8 mouse cellular contexts compared by ENCODE assay signal in the genomic region with DNA sequence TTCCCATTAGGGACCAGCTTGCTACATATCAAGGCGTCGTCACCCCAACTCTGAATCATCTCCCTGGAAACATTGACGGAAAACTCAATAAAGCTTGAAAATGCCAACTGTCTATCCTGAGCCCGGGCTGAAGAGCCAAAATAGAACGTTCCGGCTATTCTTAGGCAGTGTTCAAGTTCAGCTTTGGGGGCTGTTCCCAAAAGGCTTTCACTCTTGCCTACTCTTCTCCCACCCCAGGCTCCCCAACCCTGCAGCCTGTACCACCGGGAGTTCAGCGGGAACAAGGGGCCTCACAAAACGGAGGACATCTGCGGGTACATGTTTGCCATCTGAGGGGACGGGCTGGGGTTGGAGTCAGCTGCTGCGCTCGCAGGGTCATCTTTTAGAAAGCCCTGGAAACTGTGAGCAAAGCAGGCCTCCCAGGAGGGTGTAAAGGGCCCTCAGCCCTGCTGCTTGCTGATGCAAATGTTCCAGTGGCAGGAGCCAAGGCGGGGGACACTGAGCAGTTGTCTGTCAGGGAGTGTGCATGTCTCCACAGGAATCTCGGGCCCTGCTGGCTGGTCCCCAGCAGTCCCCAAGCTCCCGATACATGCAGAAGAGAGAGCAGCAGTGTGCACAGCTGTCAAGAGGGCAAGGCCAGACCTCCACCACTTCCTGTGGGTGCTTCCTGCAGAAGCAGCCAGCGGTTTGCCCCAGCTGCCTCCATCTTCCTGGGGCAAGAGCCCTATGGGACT.
DNase-seq lines count a peak whose midpoint lies in the region; ATAC-seq and TF ChIP-seq lines count a peak whose summit lies in the region.
"Had no signal": no experiment of that assay in that cellular context is flagged by ENCODE, and none has a peak within 500 bp of the region (broad histone marks: within the 10 kb centered on the region; RNA-seq: fewer than 3 reads in every experiment).

No protein-coding gene starts in this region.

- no peak for TF ChIP-seq POLR2A in small intestine, adult 2 months (IDR thresholded peaks at IDR 0.05; ENCODE audit: low read depth, low read length)

- H3K4me3 ChIP-seq in left cerebral cortex, adult 2 months, result no peak overlapping the region
- H3K4me3 ChIP-seq in small intestine, adult 2 months (ENCODE audit: low read depth, low read length), result no peak overlapping the region
- H3K4me3 ChIP-seq: midbrain, embryonic 12.5 days had no signal

- H3K36me3 ChIP-seq in small intestine, adult 2 months (ENCODE audit: control insufficient read depth, insufficient read depth, low read length), result no peaks in the 10 kb centered on the region

- peak; percentile 43 to 46 for DNase-seq in left cerebral cortex, adult 2 months (ENCODE audit: extremely low spot score in 1 of 2, low spot score in 2 of 2)
- no peak for DNase-seq in left cerebral cortex, adult 11 months (ENCODE audit: low spot score)
- peak; percentile 38 to 57 for DNase-seq in layer of hippocampus, postnatal 10 days (ENCODE audit: low spot score in 2 of 2)
- DNase-seq in ovary, postnatal 14 days (ENCODE audit: low spot score), result no peak

- TF ChIP-seq CTCF in left cerebral cortex, adult 2 months (IDR thresholded peaks at IDR 0.05), result no peak
- no peak for TF ChIP-seq CTCF in small intestine, adult 2 months (IDR thresholded peaks at IDR 0.05; ENCODE audit: extremely low read depth, insufficient read length, insufficient replicate concordance, low read depth, low read length)

- H3K4me1 ChIP-seq in small intestine, adult 2 months (ENCODE audit: control insufficient read depth, insufficient read depth, insufficient read length, low read length), result peaks cover 8% of the 10 kb centered on the region

- peak overlapping the region; percentile 13 for H3K27ac ChIP-seq in left cerebral cortex, adult 2 months
- 0 out of 2 replicates have a peak overlapping the region, but pooled peaks have one; percentile 2 for H3K27ac ChIP-seq in small intestine, adult 2 months (ENCODE audit: insufficient read depth, low read depth, low read length)
- H3K27ac ChIP-seq: midbrain, embryonic 12.5 days had no signal

- 79% methylated on average over 17 of the region's 17 CpGs for WGBS in small intestine, adult 2 months

- H3K27me3 ChIP-seq in small intestine, adult 2 months (ENCODE audit: control insufficient read depth, insufficient read depth, low read length), result no peaks in the 10 kb centered on the region
- H3K27me3 ChIP-seq: midbrain, embryonic 12.5 days had no signal

- peak; percentile 90 for ATAC-seq in common myeloid progenitor, adult 5-6 weeks (replicated peaks; ENCODE audit: low read depth, poor library complexity, severe bottlenecking)
- no peak for ATAC-seq in cerebellum, adult (ENCODE audit: insufficient number of reproducible peaks, low FRiP score, low TSS enrichment)

- intact Hi-C loops in left cerebral cortex, adult 2 months (cut with DNase I), result no loop called here

Comparison
In these comparisons a context has a peak if more than half of its experiments do, and no peak if none do; other contexts are left out.
1. DNase-seq: peak in left cerebral cortex, adult 2 months (2 of 2) and layer of hippocampus, postnatal 10 days (2 of 2); none in left cerebral cortex, adult 11 months (single experiment) and ovary, postnatal 14 days (single experiment).